Mouse (Mus musculus) thymus, adult 2 months (tissue): Measurements from ENCODE around the gene Ppp1r8.

ENCODE experiments used
- CTCF ChIP-seq: fragments of 200-500 bp; IDR thresholded peaks from 2 replicates; pipeline ENCODE4 v1.5.1; 2012; ENCODE audit warnings: mild to moderate bottlenecking, control low read depth, low read length, moderate library complexity, borderline replicate concordance; ENCODE audit not compliant: control insufficient read depth, poor library complexity, insufficient read depth; ENCODE audit errors: extremely low read depth
- POLR2A ChIP-seq: fragments of 200-500 bp; IDR thresholded peaks from 2 replicates; pipeline ENCODE4 v1.6.1; 2012; ENCODE audit warnings: mild to moderate bottlenecking, low read length, control low read depth, moderate library complexity; ENCODE audit not compliant: control insufficient read depth, poor library complexity, insufficient read depth; ENCODE audit errors: extremely low read depth

DNA sequence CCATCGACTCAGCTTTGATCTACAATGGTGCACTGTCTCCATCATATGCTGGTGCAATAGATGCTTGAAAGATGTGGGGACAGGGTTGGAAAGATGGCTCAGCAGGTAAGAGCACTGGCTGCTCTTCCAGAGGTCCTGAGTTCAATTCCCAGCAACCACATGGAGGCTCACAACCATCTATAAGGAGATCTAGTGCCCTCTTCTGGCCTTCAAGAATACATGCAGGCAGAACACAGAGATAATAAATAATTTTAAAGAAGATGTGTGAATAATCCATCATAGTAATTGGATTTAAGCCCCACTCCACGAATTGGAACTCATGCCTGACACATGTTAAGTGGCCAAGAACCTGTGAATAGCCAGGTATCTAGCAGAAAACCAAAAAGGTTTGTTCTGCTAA, 24.5 kb downstream of the Ppp1r8 start:
- no peak for TF ChIP-seq CTCF
- no peak for TF ChIP-seq POLR2A
